Mouse (Mus musculus): Measurements from ENCODE around the gene Tbl3. TPM values are rescaled to one million over a fixed set of nuclear protein-coding genes. Genes with fewer than 3 reads are reported as not detected.
A peak's percentile ranks its signal among the peaks of the same experiment; 100 is the strongest.

The Tbl3 gene
- polyA plus RNA-seq, 1 experiment from 2014 or later = 131 TPM

DNA sequence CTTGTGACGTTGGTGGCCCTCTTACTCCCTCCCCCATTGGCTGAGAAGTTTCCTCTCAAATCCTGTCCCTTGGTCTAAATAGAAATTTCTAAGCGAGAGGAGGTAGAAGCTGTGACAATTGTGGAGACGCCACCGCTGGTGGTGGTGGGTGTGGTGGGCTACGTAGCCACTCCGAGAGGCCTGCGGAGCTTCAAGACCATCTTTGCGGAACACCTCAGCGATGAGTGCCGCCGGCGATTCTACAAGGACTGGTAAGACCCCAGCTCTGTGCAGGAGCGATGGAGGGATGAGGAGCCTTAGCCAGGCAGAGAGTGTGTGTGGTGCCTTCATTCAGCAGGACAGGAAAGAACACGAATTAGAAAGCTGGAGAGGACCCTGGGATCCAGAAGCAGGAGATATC, 23.3 kb upstream of the Tbl3 start:
- Histone ChIP-seq H3K36me3 (ENCODE audit: control insufficient read depth, insufficient read depth, low read length) (no peaks in the 10 kb centered on the region), H3K9ac (ENCODE audit: low read length) (no peak overlapping the region), H3K4me1 (ENCODE audit: control insufficient read depth, insufficient read depth, low read length) (no peaks in the 10 kb centered on the region), H3K4me2 (ENCODE audit: low read depth) (no peak overlapping the region), H3K9me3 (ENCODE audit: control insufficient read depth, low read length) (no peaks in the 10 kb centered on the region), H3K4me3 (ENCODE audit: low read depth, low read length) (no peak overlapping the region), H3K27ac (ENCODE audit: low read depth, low read length) (no peak overlapping the region), H3K27me3 (ENCODE audit: control insufficient read depth, insufficient read depth, low read length) (no peaks in the 10 kb centered on the region)
- no peak for DNase-seq (ENCODE audit: low spot score)
- WGBS = 81% methylated on average over 14 of the region's 14 CpGs
- ATAC-seq (ENCODE audit: insufficient read depth, low FRiP score, low TSS enrichment) = no peak

DNA sequence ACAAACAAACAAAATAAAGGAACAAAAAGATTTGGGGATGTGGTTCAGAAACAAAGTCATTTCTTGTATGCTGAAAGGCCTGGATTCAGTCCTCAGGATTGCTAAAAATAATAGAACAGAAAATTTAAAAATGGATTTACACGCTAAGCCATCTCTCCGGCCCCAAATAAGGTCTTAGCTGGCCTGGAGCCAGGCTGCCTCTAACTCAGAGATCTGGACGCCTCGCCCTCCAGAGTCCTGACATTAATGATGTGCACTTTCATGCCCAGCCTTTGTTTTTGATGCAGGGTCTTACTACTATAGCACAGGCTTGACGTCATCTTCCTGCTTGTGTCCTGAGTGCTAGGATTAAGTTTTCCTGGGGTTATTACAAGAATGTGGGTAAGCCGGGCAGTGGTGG, 21.6 kb upstream of the Tbl3 start:
- H3K4me3 ChIP-seq (ENCODE audit: low read depth, low read length) = no peak overlapping the region
- DNase-seq (ENCODE audit: low spot score) (no peak), ATAC-seq (ENCODE audit: insufficient read depth, low FRiP score, low TSS enrichment) (no peak)
- H3K4me1 ChIP-seq (ENCODE audit: control insufficient read depth, insufficient read depth, low read length) = no peaks in the 10 kb centered on the region
- H3K9ac ChIP-seq (ENCODE audit: low read length) = no peak overlapping the region
- WGBS = 93% methylated on average over 6 of the region's 6 CpGs
- no peaks in the 10 kb centered on the region for H3K27me3 ChIP-seq (ENCODE audit: control insufficient read depth, insufficient read depth, low read length)
- H3K4me2 ChIP-seq (ENCODE audit: low read depth) = no peak overlapping the region
- H3K36me3 ChIP-seq (ENCODE audit: control insufficient read depth, insufficient read depth, low read length) = no peaks in the 10 kb centered on the region
- H3K9me3 ChIP-seq (ENCODE audit: control insufficient read depth, low read length) = no peaks in the 10 kb centered on the region
- no peak overlapping the region for H3K27ac ChIP-seq (ENCODE audit: low read depth, low read length)

DNA sequence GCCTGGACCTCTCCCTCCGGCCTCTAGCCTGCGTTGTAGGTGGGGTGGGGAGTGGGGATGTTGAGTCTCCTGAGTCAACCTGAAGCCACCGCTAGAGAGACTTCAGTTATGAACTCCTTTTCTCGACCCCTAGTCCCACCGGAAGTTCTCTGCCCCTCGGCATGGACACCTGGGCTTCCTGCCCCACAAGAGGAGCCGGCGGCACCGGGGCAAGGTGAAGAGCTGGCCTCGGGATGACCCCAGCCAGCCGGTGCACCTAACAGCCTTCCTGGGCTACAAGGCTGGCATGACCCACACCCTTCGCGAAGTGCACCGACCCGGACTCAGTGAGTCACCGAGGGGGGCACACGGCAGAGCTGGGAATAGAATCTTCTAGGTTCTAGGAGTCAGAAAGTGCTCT, 20.7 kb upstream of the Tbl3 start:
- no peaks in the 10 kb centered on the region for H3K9me3 ChIP-seq (ENCODE audit: control insufficient read depth, low read length)
- H3K27ac ChIP-seq (ENCODE audit: low read depth, low read length) = no peak overlapping the region
- H3K9ac ChIP-seq (ENCODE audit: low read length) = no peak overlapping the region
- ATAC-seq (ENCODE audit: insufficient read depth, low FRiP score, low TSS enrichment) = no peak
- H3K27me3 ChIP-seq (ENCODE audit: control insufficient read depth, insufficient read depth, low read length) = no peaks in the 10 kb centered on the region
- H3K36me3 ChIP-seq (ENCODE audit: control insufficient read depth, insufficient read depth, low read length) = no peaks in the 10 kb centered on the region
- WGBS = 73% methylated on average over 17 of the region's 17 CpGs
- H3K4me1 ChIP-seq (ENCODE audit: control insufficient read depth, insufficient read depth, low read length) = no peaks in the 10 kb centered on the region
- no peak overlapping the region for H3K4me2 ChIP-seq (ENCODE audit: low read depth)
- no peak overlapping the region for H3K4me3 ChIP-seq (ENCODE audit: low read depth, low read length)
- DNase-seq (ENCODE audit: low spot score) = no peak

DNA sequence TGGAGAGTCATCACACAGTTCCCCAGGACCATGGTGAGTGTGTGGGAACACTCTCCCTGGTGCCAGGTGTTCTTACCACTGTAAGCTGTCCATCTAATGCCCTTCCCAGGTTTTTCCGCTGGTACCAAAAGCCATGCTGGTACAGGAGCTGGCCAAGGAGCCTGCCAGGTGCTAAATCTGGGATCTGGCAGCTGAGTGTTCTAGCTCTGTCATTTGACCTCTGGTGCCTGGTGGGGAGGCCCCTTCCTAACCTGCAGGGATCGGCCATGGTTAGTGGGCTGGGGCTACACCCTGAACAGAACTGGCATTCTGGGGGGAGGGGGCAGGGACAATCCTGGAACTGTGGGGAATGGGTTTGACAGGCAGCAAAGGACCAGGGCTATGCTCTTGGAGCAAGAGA, 20.2 kb upstream of the Tbl3 start, which contains the start of gene Rpl3l:
Gene Rpl3l, plus strand, starts transcription at position 203 of the 400 bp plus-strand sequence.
- ATAC-seq (ENCODE audit: insufficient read depth, low FRiP score, low TSS enrichment) = no peak

DNA sequence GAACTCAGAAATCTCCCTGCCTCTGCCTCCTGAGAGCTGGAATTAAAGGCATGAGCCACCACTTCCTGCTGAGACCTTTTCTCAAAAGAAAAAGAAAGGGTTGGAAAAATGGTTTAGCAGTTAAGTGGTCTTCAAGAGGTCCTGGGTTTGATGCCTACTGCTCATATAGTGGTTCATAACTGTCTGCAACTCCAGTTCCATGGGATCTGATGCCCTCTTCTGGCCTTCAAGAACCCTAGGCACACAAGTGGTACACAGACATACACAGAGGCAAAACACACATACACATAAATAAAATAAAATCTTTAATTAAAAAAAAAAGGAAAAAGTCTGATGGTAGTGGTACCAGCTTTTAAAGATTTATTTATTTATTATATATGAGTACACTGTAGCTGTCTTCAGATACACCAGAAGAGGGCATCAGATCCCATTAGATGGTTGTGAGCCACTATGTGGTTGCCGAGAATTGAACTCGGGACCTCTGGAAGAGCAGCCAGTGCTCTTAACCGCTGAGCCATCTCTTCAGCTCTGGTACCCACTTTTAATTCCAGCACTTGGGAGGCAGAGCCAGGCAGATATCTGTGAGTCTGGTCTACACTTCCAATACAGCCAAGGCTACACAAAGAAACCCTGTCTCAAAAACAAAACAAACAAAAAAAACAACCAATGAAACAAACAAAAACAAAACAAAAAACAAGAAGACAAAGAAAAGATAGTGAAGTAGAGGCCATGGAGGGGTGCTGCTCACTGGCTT, 18.4 kb upstream of the Tbl3 start:
- Histone ChIP-seq H3K9me3 (ENCODE audit: control insufficient read depth, low read length) (no peaks in the 10 kb centered on the region), H3K27ac (ENCODE audit: low read depth, low read length) (no peak overlapping the region), H3K9ac (ENCODE audit: low read length) (no peak overlapping the region), H3K36me3 (ENCODE audit: control insufficient read depth, insufficient read depth, low read length) (peaks cover 6% of the 10 kb centered on the region; the same call in 1 of the 2 replicates), H3K4me3 (ENCODE audit: low read depth, low read length) (no peak overlapping the region), H3K4me2 (ENCODE audit: low read depth) (no peak overlapping the region), H3K4me1 (ENCODE audit: control insufficient read depth, insufficient read depth, low read length) (peaks cover 8% of the 10 kb centered on the region), H3K27me3 (ENCODE audit: control insufficient read depth, insufficient read depth, low read length) (no peaks in the 10 kb centered on the region)
- ATAC-seq (ENCODE audit: insufficient read depth, low FRiP score, low TSS enrichment) (no peak), DNase-seq (ENCODE audit: low spot score) (no peak)
- 69% methylated on average over 3 of the region's 3 CpGs for WGBS

More for the DNA sequence above, 20.2 kb upstream of the Tbl3 start, which contains the start of gene Rpl3l:
- H3K27me3 ChIP-seq (ENCODE audit: control insufficient read depth, insufficient read depth, low read length) = no peaks in the 10 kb centered on the region
- H3K9ac ChIP-seq (ENCODE audit: low read length) = no peak within 1 kb of the TSS
- no peak for DNase-seq (ENCODE audit: low spot score)
- H3K4me1 ChIP-seq (ENCODE audit: control insufficient read depth, insufficient read depth, low read length) = no peaks in the 10 kb centered on the region
- H3K4me2 ChIP-seq (ENCODE audit: low read depth) = no peak within 1 kb of the TSS
- no peaks in the 10 kb centered on the region for H3K36me3 ChIP-seq (ENCODE audit: control insufficient read depth, insufficient read depth, low read length)
- 67% methylated on average over 2 of the region's 2 CpGs for WGBS
- no peaks in the 10 kb centered on the region for H3K9me3 ChIP-seq (ENCODE audit: control insufficient read depth, low read length)
- H3K27ac ChIP-seq (ENCODE audit: low read depth, low read length) = no peak within 1 kb of the TSS
- no peak within 1 kb of the TSS for H3K4me3 ChIP-seq (ENCODE audit: low read depth, low read length)

- peak within 1 kb of the TSS; percentile 54; the same call in 1 of the 2 replicates for H3K27ac ChIP-seq (ENCODE audit: low read depth, low read length)
- WGBS = 0% methylated on average over 30 of the region's 30 CpGs
- H3K27me3 ChIP-seq (ENCODE audit: control insufficient read depth, insufficient read depth, low read length) = no peaks in the 10 kb centered on the region
- H3K4me2 ChIP-seq (ENCODE audit: low read depth) = peak within 1 kb of the TSS; percentile 86
- peak within 1 kb of the TSS; percentile 81 for H3K9ac ChIP-seq (ENCODE audit: low read length)
- DNase-seq (ENCODE audit: low spot score) (peak; percentile 97), ATAC-seq (ENCODE audit: insufficient read depth, low FRiP score, low TSS enrichment) (peak; percentile 59)
- no peaks in the 10 kb centered on the region for H3K9me3 ChIP-seq (ENCODE audit: control insufficient read depth, low read length)
- peaks cover 10% of the 10 kb centered on the region for H3K4me1 ChIP-seq (ENCODE audit: control insufficient read depth, insufficient read depth, low read length)
- H3K4me3 ChIP-seq (ENCODE audit: low read depth, low read length) = peak within 1 kb of the TSS; percentile 81
- H3K36me3 ChIP-seq (ENCODE audit: control insufficient read depth, insufficient read depth, low read length) = peaks cover 6% of the 10 kb centered on the region; the same call in 1 of the 2 replicates
Observed at GRCm38 (mm10) chr17:24724184-24724583, 16.7 kb upstream of the Tbl3 start, which contains the start of gene Ndufb10. Gene Ndufb10, minus strand, starts transcription at chr17:24724478.

- peak overlapping the region; percentile 81 for H3K4me3 ChIP-seq (ENCODE audit: low read depth, low read length)
- peaks cover 10% of the 10 kb centered on the region for H3K4me1 ChIP-seq (ENCODE audit: control insufficient read depth, insufficient read depth, low read length)
- ATAC-seq (ENCODE audit: insufficient read depth, low FRiP score, low TSS enrichment) (peak; percentile 5; the same call in 1 of the 2 replicates), DNase-seq (ENCODE audit: low spot score) (no peak)
- peak overlapping the region; percentile 44; the same call in 1 of the 2 replicates for H3K27ac ChIP-seq (ENCODE audit: low read depth, low read length)
- peak overlapping the region; percentile 86 for H3K4me2 ChIP-seq (ENCODE audit: low read depth)
- H3K9ac ChIP-seq (ENCODE audit: low read length) = peak overlapping the region; percentile 81
- no peaks in the 10 kb centered on the region for H3K9me3 ChIP-seq (ENCODE audit: control insufficient read depth, low read length)
- WGBS = under 1% methylated on average over 15 of the region's 15 CpGs
- no peaks in the 10 kb centered on the region for H3K27me3 ChIP-seq (ENCODE audit: control insufficient read depth, insufficient read depth, low read length)
- peaks cover 6% of the 10 kb centered on the region; the same call in 1 of the 2 replicates for H3K36me3 ChIP-seq (ENCODE audit: control insufficient read depth, insufficient read depth, low read length)
Observed at GRCm38 (mm10) chr17:24723881-24724180, 16.4 kb upstream of the Tbl3 start.

GRCm38 (mm10) chr17:24723122-24723880, 15.8 kb upstream of the Tbl3 start:
- ATAC-seq (ENCODE audit: insufficient read depth, low FRiP score, low TSS enrichment) (no peak), DNase-seq (ENCODE audit: low spot score) (no peak)
- Histone ChIP-seq H3K4me3 (ENCODE audit: low read depth, low read length) (peak overlapping the region; percentile 81), H3K9me3 (ENCODE audit: control insufficient read depth, low read length) (no peaks in the 10 kb centered on the region), H3K27me3 (ENCODE audit: control insufficient read depth, insufficient read depth, low read length) (no peaks in the 10 kb centered on the region), H3K9ac (ENCODE audit: low read length) (peak overlapping the region; percentile 81), H3K4me2 (ENCODE audit: low read depth) (peak overlapping the region; percentile 86), H3K27ac (ENCODE audit: low read depth, low read length) (peak overlapping the region; percentile 44; the same call in 1 of the 2 replicates), H3K4me1 (ENCODE audit: control insufficient read depth, insufficient read depth, low read length) (peaks cover 10% of the 10 kb centered on the region), H3K36me3 (ENCODE audit: control insufficient read depth, insufficient read depth, low read length) (peaks cover 6% of the 10 kb centered on the region; the same call in 1 of the 2 replicates)
- WGBS = 5% methylated on average over 12 of the region's 12 CpGs

Measured in neural tube, embryonic 11.5 days (tissue).